Mouse (Mus musculus): ENCODE results near the gene Cenpp. TPM values are rescaled to one million over a fixed set of nuclear protein-coding genes. Genes with fewer than 3 reads are reported as not detected.

Gene Cenpp
- polyA plus RNA-seq, 1 experiment from 2014 or later: 29.5 TPM

GRCm38 (mm10) chr13:49651136-49651535, 1.4 kb downstream of the Cenpp start:
- Histone ChIP-seq H3K36me3 (ENCODE audit: control insufficient read depth, insufficient read depth, low read length) (no peaks in the 10 kb centered on the region), H3K4me3 (ENCODE audit: low read depth, low read length) (no peak overlapping the region), H3K4me1 (ENCODE audit: control insufficient read depth, insufficient read depth, low read length) (no peaks in the 10 kb centered on the region), H3K27me3 (ENCODE audit: control insufficient read depth, insufficient read depth, low read length) (no peaks in the 10 kb centered on the region), H3K9me3 (replicated peaks; ENCODE audit: control insufficient read depth, low read length) (no peaks in the 10 kb centered on the region), H3K9ac (ENCODE audit: low read depth, low read length) (no peak overlapping the region), H3K4me2 (peak overlapping the region; percentile 83), H3K27ac (ENCODE audit: low read depth, low read length) (no peak overlapping the region)
- no peak for ATAC-seq (replicated peaks; ENCODE audit: insufficient number of reproducible peaks, low FRiP score, low TSS enrichment)
- 42% methylated on average over 2 of the region's 2 CpGs for WGBS (ENCODE audit: insufficient replicate concordance)

GRCm38 (mm10) chr13:49646019-49646418, 6.6 kb downstream of the Cenpp start:
- 67% methylated on average over 1 of the region's 1 CpGs for WGBS (ENCODE audit: insufficient replicate concordance)
- ATAC-seq (replicated peaks; ENCODE audit: insufficient number of reproducible peaks, low FRiP score, low TSS enrichment): no peak
- Histone ChIP-seq H3K9me3 (replicated peaks; ENCODE audit: control insufficient read depth, low read length) (no peaks in the 10 kb centered on the region), H3K4me2 (no peak overlapping the region), H3K27me3 (ENCODE audit: control insufficient read depth, insufficient read depth, low read length) (no peaks in the 10 kb centered on the region), H3K36me3 (ENCODE audit: control insufficient read depth, insufficient read depth, low read length) (no peaks in the 10 kb centered on the region), H3K27ac (ENCODE audit: low read depth, low read length) (no peak overlapping the region), H3K4me1 (ENCODE audit: control insufficient read depth, insufficient read depth, low read length) (no peaks in the 10 kb centered on the region), H3K4me3 (ENCODE audit: low read depth, low read length) (no peak overlapping the region), H3K9ac (ENCODE audit: low read depth, low read length) (no peak overlapping the region)

GRCm38 (mm10) chr13:49644731-49645529, 7.7 kb downstream of the Cenpp start:
- no peak for ATAC-seq (replicated peaks; ENCODE audit: insufficient number of reproducible peaks, low FRiP score, low TSS enrichment)

GRCm38 (mm10) chr13:49643669-49644362, 8.8 kb downstream of the Cenpp start:
- Histone ChIP-seq H3K27ac (ENCODE audit: low read depth, low read length) (no peak overlapping the region), H3K4me2 (no peak overlapping the region), H3K4me3 (ENCODE audit: low read depth, low read length) (no peak overlapping the region), H3K9ac (ENCODE audit: low read depth, low read length) (no peak overlapping the region), H3K27me3 (ENCODE audit: control insufficient read depth, insufficient read depth, low read length) (no peaks in the 10 kb centered on the region), H3K36me3 (ENCODE audit: control insufficient read depth, insufficient read depth, low read length) (no peaks in the 10 kb centered on the region), H3K4me1 (ENCODE audit: control insufficient read depth, insufficient read depth, low read length) (no peaks in the 10 kb centered on the region), H3K9me3 (replicated peaks; ENCODE audit: control insufficient read depth, low read length) (no peaks in the 10 kb centered on the region)
- no peak for ATAC-seq (replicated peaks; ENCODE audit: insufficient number of reproducible peaks, low FRiP score, low TSS enrichment)

More at GRCm38 (mm10) chr13:49644731-49645529, 7.7 kb downstream of the Cenpp start:
- Histone ChIP-seq H3K9me3 (replicated peaks; ENCODE audit: control insufficient read depth, low read length) (no peaks in the 10 kb centered on the region), H3K27me3 (ENCODE audit: control insufficient read depth, insufficient read depth, low read length) (no peaks in the 10 kb centered on the region), H3K9ac (ENCODE audit: low read depth, low read length) (no peak overlapping the region), H3K4me1 (ENCODE audit: control insufficient read depth, insufficient read depth, low read length) (no peaks in the 10 kb centered on the region), H3K36me3 (ENCODE audit: control insufficient read depth, insufficient read depth, low read length) (no peaks in the 10 kb centered on the region), H3K27ac (ENCODE audit: low read depth, low read length) (no peak overlapping the region), H3K4me2 (no peak overlapping the region), H3K4me3 (ENCODE audit: low read depth, low read length) (no peak overlapping the region)
- WGBS (ENCODE audit: insufficient replicate concordance): 81% methylated on average over 2 of the region's 2 CpGs

GRCm38 (mm10) chr13:49642650-49643049, 9.9 kb downstream of the Cenpp start:
- 80% methylated on average over 6 of the region's 6 CpGs for WGBS (ENCODE audit: insufficient replicate concordance)

GRCm38 (mm10) chr13:49639965-49640364, 12.6 kb downstream of the Cenpp start:
- no peak for ATAC-seq (replicated peaks; ENCODE audit: insufficient number of reproducible peaks, low FRiP score, low TSS enrichment)
- Histone ChIP-seq H3K27ac (ENCODE audit: low read depth, low read length) (no peak overlapping the region), H3K9ac (ENCODE audit: low read depth, low read length) (no peak overlapping the region), H3K4me1 (ENCODE audit: control insufficient read depth, insufficient read depth, low read length) (no peaks in the 10 kb centered on the region), H3K4me3 (ENCODE audit: low read depth, low read length) (no peak overlapping the region), H3K27me3 (ENCODE audit: control insufficient read depth, insufficient read depth, low read length) (no peaks in the 10 kb centered on the region), H3K9me3 (replicated peaks; ENCODE audit: control insufficient read depth, low read length) (no peaks in the 10 kb centered on the region), H3K4me2 (no peak overlapping the region), H3K36me3 (ENCODE audit: control insufficient read depth, insufficient read depth, low read length) (no peaks in the 10 kb centered on the region)
- WGBS (ENCODE audit: insufficient replicate concordance): 86% methylated on average over 2 of the region's 2 CpGs

More at GRCm38 (mm10) chr13:49642650-49643049, 9.9 kb downstream of the Cenpp start:
- Histone ChIP-seq H3K4me2 (no peak overlapping the region), H3K9ac (ENCODE audit: low read depth, low read length) (no peak overlapping the region), H3K27me3 (ENCODE audit: control insufficient read depth, insufficient read depth, low read length) (no peaks in the 10 kb centered on the region), H3K27ac (ENCODE audit: low read depth, low read length) (no peak overlapping the region), H3K4me3 (ENCODE audit: low read depth, low read length) (no peak overlapping the region), H3K4me1 (ENCODE audit: control insufficient read depth, insufficient read depth, low read length) (no peaks in the 10 kb centered on the region), H3K36me3 (ENCODE audit: control insufficient read depth, insufficient read depth, low read length) (no peaks in the 10 kb centered on the region), H3K9me3 (replicated peaks; ENCODE audit: control insufficient read depth, low read length) (no peaks in the 10 kb centered on the region)
- ATAC-seq (replicated peaks; ENCODE audit: insufficient number of reproducible peaks, low FRiP score, low TSS enrichment): no peak

- H3K4me2 ChIP-seq: no peak overlapping the region
- no peak for ATAC-seq (replicated peaks; ENCODE audit: insufficient number of reproducible peaks, low FRiP score, low TSS enrichment)
- no peaks in the 10 kb centered on the region for H3K4me1 ChIP-seq (ENCODE audit: control insufficient read depth, insufficient read depth, low read length)
- no peak overlapping the region for H3K4me3 ChIP-seq (ENCODE audit: low read depth, low read length)
- 83% methylated on average over 2 of the region's 2 CpGs for WGBS (ENCODE audit: insufficient replicate concordance)
- no peak overlapping the region for H3K27ac ChIP-seq (ENCODE audit: low read depth, low read length)
- H3K36me3 ChIP-seq (ENCODE audit: control insufficient read depth, insufficient read depth, low read length): no peaks in the 10 kb centered on the region
- H3K9me3 ChIP-seq (replicated peaks; ENCODE audit: control insufficient read depth, low read length): no peaks in the 10 kb centered on the region
- H3K9ac ChIP-seq (ENCODE audit: low read depth, low read length): no peak overlapping the region
- H3K27me3 ChIP-seq (ENCODE audit: control insufficient read depth, insufficient read depth, low read length): no peaks in the 10 kb centered on the region
These were observed 23.5 kb downstream of the Cenpp start for GRCm38 (mm10) chr13:49629076-49629475.

- no peak overlapping the region for H3K9ac ChIP-seq (ENCODE audit: low read depth, low read length)
- ATAC-seq (replicated peaks; ENCODE audit: insufficient number of reproducible peaks, low FRiP score, low TSS enrichment): no peak
- H3K4me3 ChIP-seq (ENCODE audit: low read depth, low read length): no peak overlapping the region
These were observed 24.4 kb downstream of the Cenpp start for GRCm38 (mm10) chr13:49628167-49628566.

GRCm38 (mm10) chr13:49623216-49623615, 29.4 kb downstream of the Cenpp start:
- ATAC-seq (replicated peaks; ENCODE audit: insufficient number of reproducible peaks, low FRiP score, low TSS enrichment): no peak
- no peaks in the 10 kb centered on the region for H3K36me3 ChIP-seq (ENCODE audit: control insufficient read depth, insufficient read depth, low read length)
- no peak overlapping the region for H3K4me2 ChIP-seq
- no peak overlapping the region for H3K9ac ChIP-seq (ENCODE audit: low read depth, low read length)
- no peak overlapping the region for H3K4me3 ChIP-seq (ENCODE audit: low read depth, low read length)
- WGBS (ENCODE audit: insufficient replicate concordance): 82% methylated on average over 1 of the region's 1 CpGs
- H3K9me3 ChIP-seq (replicated peaks; ENCODE audit: control insufficient read depth, low read length): no peaks in the 10 kb centered on the region
- no peak overlapping the region for H3K27ac ChIP-seq (ENCODE audit: low read depth, low read length)
- no peaks in the 10 kb centered on the region for H3K4me1 ChIP-seq (ENCODE audit: control insufficient read depth, insufficient read depth, low read length)
- no peaks in the 10 kb centered on the region for H3K27me3 ChIP-seq (ENCODE audit: control insufficient read depth, insufficient read depth, low read length)

More at GRCm38 (mm10) chr13:49628167-49628566, 24.4 kb downstream of the Cenpp start:
- no peak overlapping the region for H3K27ac ChIP-seq (ENCODE audit: low read depth, low read length)
- no peaks in the 10 kb centered on the region for H3K36me3 ChIP-seq (ENCODE audit: control insufficient read depth, insufficient read depth, low read length)
- no peak overlapping the region for H3K4me2 ChIP-seq
- no peaks in the 10 kb centered on the region for H3K27me3 ChIP-seq (ENCODE audit: control insufficient read depth, insufficient read depth, low read length)
- H3K9me3 ChIP-seq (replicated peaks; ENCODE audit: control insufficient read depth, low read length): no peaks in the 10 kb centered on the region
- no peaks in the 10 kb centered on the region for H3K4me1 ChIP-seq (ENCODE audit: control insufficient read depth, insufficient read depth, low read length)
